Mouse (Mus musculus) liver, adult 2 months (tissue): ENCODE measurements around the gene Map3k19.

Experiments
- CTCF ChIP-seq: fragments of 200-500 bp; IDR thresholded peaks from 2 replicates; pipeline ENCODE4 v1.5.1; 2011; ENCODE audit warnings: low read depth, low read length, control low read depth
- POLR2A ChIP-seq: fragments of 200-500 bp; IDR thresholded peaks from 2 replicates; pipeline ENCODE4 v1.6.1; 2011; ENCODE audit warnings: low read length, control low read depth; ENCODE audit not compliant: insufficient read depth; ENCODE audit errors: extremely low read depth

DNA sequence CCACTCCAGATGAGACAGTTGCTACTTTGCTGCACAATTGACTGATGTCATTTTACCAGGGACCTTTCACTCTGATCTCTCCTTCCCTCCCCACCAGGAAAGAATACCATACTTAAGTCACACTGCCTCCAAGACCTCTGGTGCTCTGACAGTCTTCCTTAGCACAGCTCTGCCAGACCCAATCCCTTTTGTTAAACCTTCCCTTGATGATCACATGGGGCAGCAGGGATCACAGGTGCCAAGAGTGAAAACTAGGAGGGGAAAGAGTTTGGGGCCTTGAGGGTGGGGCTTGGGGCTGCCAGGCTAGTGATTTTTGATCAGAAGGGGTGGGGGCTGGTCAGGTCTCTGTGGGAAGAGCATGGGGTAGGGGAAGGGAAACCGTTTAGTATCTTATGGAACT lies 58.1 kb downstream of the Map3k19 start:
- TF ChIP-seq CTCF, result no peak
- no peak for TF ChIP-seq POLR2A
